Mouse (Mus musculus) 416B (cell line): Measurements from ENCODE around the gene Slc6a11.

Source experiments
- DNase-seq: peaks from one replicate; pipeline ENCODE4 v3.0.0; 2011; ENCODE audit warnings: low read depth

Gene Slc6a11

GRCm38 (mm10) chr6:114182366-114183179 lies 51.5 kb downstream of the Slc6a11 start:
- no peak for DNase-seq

DNA sequence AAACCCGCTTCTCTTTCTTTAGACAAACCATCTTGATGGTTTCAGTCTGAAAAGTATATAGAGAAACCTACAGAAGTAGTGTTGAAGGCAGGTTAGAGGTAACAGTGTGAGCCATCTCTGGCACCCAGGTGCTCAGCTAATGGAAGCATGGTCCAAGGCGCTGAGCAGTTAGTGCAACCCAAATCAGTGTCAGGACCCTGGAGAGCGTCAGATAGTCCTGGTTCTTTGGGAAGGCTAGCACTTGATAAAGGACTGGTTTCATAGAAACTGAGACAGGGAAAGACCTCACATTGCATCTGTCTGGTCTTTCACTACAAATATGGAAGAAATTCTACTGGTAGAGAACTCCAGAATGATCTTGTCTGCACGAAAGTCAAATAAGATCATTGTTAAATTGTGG lies 56.1 kb downstream of the Slc6a11 start:
- peak; percentile 6 for DNase-seq

DNA sequence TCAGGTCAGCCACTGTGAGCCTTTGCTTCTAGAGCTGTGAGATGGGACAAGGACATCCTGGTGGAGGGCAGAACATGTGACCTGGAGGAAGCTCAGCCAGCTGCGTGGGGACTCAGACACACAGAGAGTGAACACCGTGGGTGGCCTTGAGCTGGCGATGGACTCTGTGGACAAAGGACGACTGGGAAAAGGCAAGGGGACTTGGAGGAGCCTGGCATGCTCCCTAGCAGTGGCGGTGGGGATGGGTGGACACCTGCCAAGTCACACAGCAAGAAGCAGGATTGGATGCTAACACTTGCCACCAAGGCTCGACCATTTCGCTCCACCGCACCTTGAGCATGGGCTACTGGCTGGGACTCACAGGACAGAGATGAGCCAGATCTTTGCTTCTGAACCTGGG lies 57.8 kb downstream of the Slc6a11 start:
- DNase-seq = no peak

DNA sequence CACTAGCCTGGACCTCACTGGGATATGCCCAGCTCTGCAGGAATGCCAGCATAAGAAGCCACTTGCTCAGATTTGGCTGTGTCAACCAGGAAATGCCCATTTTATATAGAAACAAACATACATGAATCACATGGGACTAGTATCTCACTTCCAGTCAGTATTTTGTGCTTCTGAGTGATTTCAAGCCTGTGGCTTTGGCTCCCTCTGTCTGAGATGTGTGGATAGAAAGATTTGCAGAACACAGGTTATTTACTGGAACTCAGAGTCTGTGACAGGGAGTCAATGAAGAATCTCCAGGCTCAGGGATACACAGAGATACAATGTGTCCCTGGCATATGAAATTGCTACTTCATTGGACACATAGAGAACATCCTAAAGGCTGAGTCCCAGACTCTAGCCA lies 65.0 kb downstream of the Slc6a11 start:
- DNase-seq = no peak

GRCm38 (mm10) chr6:114199200-114199845 lies 68.3 kb downstream of the Slc6a11 start:
- DNase-seq = peak; percentile 30

GRCm38 (mm10) chr6:114204557-114204956 lies 73.5 kb downstream of the Slc6a11 start:
- DNase-seq = no peak

DNA sequence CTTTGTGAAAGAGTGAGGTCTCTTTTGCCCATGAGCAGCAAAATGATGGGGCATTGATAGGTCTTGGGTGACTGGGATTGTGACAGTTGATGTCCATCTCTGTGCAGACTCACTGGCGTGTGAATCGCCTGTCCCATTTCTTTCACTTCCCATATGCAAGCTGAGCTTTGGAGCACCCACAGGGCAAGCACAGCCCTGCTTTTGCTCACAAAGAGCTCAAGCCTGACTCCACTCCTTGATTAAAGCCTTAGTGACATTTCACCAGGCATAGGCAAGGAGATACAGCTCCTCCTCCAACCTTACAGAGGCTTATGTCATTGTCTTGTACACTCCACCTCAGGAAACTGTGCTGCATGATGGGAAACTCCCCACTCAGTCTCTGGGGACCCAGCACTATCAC lies 77.3 kb downstream of the Slc6a11 start:
- DNase-seq = no peak

- no peak for DNase-seq
Observed at GRCm38 (mm10) chr6:114214393-114214792, 83.4 kb downstream of the Slc6a11 start.

DNA sequence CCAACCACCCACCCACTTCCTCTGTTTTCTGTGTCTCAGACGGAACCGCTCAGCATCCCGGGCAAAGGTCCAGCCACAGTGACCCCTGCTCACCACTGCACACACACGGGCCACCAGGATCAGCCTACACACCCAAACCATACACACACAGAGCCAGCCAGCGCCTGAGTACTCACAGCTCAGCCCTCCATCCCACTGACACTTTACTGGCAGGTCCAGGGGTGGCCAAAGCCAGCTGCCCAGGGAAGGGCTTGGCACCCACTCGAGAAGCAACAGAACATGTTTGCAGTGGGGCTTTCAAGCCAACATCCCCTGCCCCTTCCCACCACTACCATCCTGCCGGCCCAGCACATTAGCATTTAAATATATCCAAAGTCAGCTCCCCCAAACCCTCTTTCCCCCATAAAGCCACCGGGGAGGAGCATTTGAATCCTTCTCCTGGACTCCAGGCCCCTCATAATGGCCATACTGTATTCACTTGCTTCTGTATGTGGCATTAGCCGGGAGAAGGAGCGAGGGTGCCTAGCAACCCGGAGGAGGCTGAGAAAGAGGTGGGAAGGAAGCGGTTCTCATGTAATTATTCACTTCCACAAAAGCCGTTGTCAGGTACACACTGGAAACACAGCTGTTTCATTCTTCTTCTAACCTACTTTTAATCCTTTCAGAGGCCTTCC lies 85.8 kb downstream of the Slc6a11 start:
- DNase-seq = no peak

GRCm38 (mm10) chr6:114224399-114224798 lies 93.4 kb downstream of the Slc6a11 start:
- peak; percentile 41 for DNase-seq

DNA sequence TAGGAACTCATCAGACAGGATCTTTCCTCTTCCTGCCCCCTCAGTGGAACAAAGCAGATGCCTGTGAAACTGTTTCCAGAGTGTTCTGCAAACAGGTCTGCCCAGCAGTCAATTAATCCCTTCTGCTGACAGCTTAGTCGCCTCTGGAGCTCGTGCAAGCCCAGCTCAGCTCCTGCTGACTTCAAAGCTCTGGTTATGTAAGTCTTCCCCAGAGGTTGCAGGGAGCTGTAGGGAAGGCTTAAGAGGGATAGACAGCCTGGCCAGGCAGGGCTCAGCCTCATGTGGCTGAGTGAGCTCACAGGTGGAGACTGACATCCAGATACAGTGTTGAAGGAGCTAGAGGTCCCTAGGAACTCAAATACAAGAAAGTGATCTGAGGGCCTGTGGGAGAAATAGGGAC lies 96.3 kb downstream of the Slc6a11 start:
- DNase-seq = no peak

DNA sequence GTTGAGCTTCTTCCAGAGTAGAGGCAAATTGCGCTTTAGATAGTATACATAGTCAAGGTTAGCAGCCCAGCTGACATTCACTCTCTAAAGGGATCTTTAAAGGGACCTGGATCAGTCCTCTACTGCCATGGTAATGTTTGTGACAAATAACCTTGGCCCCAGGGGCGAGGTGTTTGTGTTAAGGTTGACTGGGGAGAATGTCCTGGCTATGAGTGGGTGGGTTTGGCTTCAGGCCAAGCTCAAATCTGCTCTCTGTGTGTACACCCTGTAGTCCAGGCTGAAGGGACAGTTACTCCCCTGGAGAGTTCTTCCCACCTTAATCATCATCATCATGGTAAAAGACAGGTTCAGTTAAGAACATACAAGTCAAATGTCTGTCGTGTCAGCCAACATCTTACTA lies 97.2 kb downstream of the Slc6a11 start:
- no peak for DNase-seq

DNA sequence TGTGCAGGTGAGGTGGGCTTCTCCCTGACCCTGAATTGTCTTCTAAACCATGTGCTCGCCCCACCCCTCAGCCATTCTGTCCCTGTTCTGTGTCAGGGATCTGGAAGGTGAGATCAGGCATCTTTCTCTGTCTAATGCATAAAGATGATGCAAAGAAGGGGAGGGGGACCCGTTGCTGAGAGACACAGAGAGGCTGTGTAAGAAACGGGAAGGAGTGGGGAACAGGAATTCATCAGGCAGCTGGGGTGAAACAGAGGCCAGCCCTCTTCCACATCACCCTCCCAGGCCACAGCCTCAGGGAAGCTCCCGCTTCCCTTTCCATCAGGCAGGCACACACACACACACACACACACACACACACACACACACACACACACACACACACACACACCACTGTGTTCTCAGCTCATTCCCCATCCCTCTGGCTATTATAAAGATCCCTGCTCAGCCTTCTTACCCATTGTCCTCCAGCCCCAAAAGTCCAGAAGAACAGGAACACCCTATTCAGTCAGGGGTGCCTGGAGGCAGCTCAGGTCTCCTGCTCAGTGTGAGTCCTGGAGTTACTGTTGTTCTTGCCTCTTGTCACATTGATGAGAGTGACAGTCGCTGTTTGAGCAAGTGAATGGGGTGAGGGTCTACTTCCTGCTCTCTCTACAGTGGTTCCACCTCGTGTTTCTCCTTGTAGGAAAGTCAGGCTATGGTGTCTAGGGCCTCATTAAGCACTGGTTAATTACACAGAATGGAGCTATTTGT lies 108.0 kb downstream of the Slc6a11 start:
- DNase-seq = no peak

- DNase-seq = no peak
Observed at GRCm38 (mm10) chr6:114245665-114246064, 114.6 kb downstream of the Slc6a11 start.

DNA sequence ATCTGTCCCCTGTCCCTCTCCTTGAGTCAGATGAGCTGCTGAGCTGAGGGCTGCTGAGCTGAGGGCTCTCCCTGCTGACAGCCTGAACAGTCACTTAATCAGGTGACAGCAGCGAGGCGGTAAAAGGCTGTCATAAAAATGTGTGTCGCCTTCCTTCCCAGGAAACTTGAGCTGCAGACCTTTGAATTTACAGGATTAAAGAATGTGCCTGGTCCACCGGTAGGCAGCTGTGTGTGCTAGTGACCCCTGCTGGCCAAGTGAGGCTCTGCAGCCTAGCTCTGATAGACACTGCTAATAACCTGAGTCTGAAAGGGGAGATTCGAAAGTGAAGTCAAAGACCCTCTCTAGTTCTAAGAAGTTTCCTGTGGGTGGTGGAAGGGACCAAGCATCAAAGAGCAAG lies 119.3 kb downstream of the Slc6a11 start:
- peak; percentile 38 for DNase-seq

DNA sequence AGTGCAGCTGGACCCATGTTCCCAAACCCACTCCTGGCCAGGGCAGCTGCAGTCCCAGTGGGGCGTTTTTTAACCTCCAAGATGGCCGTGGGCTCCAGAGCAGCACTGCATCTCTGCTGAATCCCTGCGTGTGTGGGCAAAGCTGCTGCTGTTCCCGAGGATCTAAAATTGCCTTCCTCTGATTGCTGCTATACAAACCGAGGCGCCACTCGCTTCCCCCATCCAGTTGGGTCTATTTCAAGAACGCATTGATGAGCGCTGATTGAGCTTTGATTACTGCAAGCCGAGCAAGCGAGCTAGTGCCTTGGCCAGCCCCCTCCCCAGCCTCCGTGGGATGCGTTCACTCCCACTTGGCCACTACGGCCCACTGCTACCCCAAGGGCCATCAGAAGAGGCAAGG lies 123.9 kb downstream of the Slc6a11 start:
- DNase-seq = no peak

DNA sequence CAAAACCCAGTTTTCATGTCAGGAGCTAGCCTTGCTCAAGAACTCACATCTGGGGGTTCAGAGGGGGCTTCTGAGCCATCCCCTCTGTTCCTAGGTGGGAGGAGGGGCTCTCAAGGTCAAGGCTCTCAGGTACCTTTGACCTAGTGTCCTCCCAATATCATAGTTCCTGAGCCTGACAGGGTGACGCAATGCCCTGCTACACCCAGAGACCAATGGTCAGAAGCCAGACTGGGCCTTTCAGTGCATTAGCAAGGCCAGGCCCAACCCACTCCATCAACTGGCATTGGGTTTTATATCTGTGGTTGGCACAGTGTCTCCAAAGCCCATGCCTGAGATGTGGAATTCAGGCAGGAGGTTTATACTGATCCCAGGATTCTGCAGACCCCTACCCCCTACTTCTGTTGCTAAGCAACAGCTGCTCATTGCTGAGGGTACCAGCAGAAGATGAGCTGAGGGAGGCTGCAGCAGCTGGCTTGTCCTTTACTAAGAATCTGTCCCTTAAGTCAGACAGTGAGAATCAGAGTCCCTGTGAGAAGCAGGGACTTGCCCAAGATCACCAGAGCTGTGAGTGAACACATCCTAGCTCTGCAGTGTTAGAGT lies 126.8 kb downstream of the Slc6a11 start:
- DNase-seq = no peak

- no peak for DNase-seq
Observed at GRCm38 (mm10) chr6:114258661-114259193, 127.7 kb downstream of the Slc6a11 start.

DNA sequence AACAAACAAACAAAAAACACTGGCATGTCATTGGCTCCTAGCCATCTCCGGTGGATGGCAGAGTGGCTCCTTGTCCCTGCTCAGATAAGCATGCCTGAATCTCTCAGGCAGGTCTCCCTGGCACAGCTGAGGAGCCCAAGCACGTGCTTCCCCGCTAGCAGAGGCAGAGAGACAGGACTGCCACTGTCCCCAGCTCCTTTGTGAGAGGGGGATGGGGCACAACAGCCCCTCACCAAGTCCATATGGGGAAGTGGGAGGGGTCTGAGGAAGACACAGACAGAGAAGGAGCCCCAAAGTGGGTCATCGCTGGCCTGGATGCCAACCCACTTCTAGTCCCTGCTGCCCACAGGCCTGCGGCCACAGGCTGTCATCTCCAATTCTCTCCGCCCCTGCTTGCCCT lies 130.6 kb downstream of the Slc6a11 start:
- no peak for DNase-seq

DNA sequence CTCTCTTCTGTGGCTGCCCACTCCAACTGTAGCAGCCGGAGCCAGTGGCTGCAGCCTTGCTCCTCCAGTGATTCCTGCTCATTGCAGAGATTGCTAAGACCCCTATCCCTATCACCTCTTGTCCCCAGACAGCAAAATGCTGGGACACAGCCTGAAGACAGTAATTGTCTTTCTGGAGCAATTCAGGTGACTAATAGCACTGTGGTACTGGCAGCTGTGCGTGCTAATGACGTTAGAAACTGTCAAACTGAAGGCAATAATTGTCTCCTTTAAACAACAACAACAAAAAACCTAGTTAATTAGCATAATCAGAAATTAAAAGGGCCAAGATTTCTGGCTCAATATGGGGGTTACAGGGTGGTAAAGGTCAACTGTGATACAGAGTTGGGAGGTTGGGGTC lies 133.0 kb downstream of the Slc6a11 start:
- no peak for DNase-seq

DNA sequence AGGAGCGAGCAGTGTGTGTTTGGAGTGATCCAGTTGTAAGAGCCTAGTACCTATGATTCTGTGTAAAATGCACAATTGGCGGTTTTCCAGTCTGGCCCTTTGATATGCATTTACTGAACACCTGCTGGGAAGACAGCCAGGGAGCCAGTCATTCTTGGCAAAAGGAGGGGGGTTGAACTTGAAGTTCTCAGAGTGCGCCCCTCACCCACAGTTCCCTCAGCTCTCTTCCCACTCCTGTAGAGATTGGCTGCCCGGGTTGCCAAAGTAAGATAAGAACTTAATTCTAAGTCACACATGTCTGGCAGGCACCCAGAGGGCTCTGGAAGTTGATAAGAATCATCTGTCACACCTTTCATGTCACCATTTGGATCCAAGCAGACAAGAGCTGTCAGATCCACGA lies 133.4 kb downstream of the Slc6a11 start:
- no peak for DNase-seq

- DNase-seq = no peak
Observed at GRCm38 (mm10) chr6:114266273-114266672, 135.2 kb downstream of the Slc6a11 start.
